Mouse (Mus musculus) right cerebral cortex, postnatal 36 days (tissue): ENCODE data around the gene Aak1.
"Not testable (repeated sequence)": the region's sequence is repeated elsewhere in the genome, so short reads cannot be mapped to it uniquely, and the experiment has no call there.

Experiments used
- DNase-seq, 2 experiments: peaks; one replicate each; pipeline ENCODE4 v3.0.0; 2022; ENCODE audit warnings: low spot score in 2 of 2, mixed read lengths in 1 of 2

Gene Aak1

DNA sequence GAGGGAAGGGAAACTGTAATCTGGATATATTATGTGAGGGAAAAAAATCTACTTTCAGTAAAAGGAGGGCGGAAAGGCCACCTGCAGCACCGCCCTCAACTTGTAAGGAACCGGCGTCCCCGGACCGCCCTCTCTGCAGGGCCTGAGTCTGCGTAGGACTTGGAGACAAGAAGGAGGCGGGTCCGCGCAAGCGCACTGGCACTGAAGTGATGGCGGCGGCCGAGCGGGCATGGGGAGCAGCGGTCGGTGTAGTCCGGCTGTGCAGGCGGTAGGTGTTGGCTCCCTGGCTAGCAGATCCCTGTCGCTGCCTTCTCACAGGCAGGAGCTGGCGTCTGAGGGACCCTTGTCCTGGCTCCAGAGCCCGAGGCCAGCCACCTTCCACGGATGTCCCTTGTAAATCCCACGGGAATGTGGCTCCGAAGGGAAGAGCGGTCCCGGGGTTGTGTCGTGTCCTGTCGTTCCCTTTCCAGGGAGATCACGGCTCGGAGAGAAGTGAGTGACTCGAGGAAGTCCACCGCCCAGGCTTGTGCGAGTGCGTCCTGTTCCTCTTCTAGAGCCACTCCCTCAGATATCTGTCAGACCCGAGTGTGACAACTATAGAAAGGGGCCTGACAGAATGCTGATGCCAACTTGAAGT is 160.5 kb downstream of the Aak1 start:
- peak; percentile 90 to 92 for DNase-seq

- DNase-seq, result no peak
Measured at GRCm38 (mm10) chr6:87016916-87017315, 167.6 kb downstream of the Aak1 start.

GRCm38 (mm10) chr6:87018874-87019273 is 169.6 kb downstream of the Aak1 start:
- DNase-seq, result no peak

DNA sequence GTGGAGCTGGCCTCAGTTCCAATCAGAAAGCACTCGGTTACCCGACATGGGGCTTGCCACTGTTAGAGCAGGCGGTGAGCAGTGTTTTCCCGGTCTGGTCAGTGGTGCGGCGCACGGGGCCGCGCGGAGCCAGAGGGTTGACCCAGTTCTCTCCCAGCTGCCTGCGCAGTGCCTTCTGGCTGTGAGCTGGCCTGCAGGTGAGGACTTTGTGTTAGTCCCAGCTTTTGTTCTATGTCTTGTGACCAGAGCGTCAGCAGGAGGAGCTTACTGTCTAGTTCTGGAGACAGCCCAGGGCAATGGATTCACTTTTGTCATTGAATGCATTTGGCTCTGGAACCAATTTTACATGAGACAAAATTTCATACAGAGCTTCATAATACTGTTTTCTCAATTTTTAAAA is 172.5 kb downstream of the Aak1 start:
- DNase-seq, result no peak

- no peak for DNase-seq
Measured at GRCm38 (mm10) chr6:87026980-87027379, 177.7 kb downstream of the Aak1 start.

GRCm38 (mm10) chr6:87028881-87029280 is 179.6 kb downstream of the Aak1 start:
- DNase-seq, result no peak

DNA sequence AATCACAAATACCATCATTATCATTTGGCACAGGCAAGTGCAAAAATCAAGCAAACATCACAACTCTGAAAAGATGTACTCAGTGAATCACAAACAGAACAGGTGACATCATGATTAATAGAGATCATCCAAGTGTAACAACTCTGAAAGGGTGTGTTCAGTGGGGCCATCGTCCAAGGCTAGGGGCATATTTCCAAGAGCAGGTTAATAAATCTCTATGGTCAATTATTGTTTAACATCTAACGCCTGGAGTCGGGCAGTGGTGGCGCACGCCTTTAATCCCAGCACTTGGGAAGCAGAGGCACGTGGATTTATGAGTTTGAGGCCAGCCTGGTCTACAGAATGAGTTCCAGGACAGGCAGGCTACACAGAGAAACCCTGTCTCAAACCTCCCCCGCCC is 182.0 kb downstream of the Aak1 start:
- not testable (repeated sequence) for DNase-seq

- no peak for DNase-seq
Measured at GRCm38 (mm10) chr6:87032401-87032800, 183.1 kb downstream of the Aak1 start.

DNA sequence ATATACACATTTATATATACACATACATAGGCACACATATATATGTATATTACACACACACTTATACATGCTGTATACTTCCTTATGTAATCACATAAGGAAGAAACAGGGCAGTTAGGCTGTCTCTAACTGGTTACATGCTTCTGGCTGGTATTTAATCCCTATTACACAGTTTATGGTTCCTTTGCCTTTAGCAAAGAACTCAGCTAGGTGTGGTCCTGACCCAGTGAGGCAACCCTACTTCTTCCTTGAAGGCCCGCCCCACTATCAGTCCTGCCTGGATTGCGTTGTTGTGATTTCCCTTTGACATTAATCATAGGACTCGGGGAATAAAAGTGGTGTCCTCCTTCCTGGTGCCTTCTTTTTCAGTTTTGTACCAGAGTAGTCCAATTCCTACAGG is 185.1 kb downstream of the Aak1 start:
- DNase-seq, result no peak

DNA sequence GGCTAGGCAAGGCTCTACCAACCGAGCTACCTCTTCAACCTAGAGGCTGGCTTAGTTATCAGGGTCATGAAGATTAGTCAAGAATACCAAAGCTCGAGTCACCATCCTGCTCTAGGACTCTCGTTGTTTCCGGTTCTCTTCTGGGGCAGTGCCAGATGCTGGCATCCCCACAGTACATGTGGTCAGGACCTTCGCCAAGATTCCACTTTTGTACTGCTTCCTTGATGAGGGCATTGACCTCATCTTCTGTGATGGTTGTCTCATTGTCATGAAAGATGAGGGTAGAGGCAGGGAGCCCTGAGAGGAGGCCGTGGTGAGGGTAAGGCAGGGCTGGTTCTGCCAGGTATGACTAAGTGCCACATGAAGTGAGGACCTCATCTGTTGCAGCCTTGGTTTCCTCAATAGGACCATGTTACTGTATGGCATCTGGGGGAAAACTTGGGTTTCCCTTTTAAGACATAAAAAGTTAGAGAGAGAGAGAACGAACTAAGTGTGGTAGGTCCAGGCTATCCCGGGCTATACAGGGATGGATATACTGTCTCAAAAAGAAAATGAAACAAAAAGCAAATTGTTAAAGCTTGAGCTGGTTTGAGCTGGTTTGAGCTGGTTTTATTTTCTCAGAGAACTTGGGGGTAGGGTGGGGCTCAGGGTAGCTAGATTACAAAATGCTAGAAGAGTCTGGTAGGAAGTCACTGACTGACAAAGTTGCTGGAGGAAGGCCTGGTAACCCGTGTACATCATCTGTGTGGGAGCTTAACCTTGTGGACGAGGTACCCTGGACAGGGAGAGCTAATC is 188.7 kb downstream of the Aak1 start:
- DNase-seq, result no peak

GRCm38 (mm10) chr6:87039161-87039560 is 189.8 kb downstream of the Aak1 start:
- DNase-seq, result no peak

DNA sequence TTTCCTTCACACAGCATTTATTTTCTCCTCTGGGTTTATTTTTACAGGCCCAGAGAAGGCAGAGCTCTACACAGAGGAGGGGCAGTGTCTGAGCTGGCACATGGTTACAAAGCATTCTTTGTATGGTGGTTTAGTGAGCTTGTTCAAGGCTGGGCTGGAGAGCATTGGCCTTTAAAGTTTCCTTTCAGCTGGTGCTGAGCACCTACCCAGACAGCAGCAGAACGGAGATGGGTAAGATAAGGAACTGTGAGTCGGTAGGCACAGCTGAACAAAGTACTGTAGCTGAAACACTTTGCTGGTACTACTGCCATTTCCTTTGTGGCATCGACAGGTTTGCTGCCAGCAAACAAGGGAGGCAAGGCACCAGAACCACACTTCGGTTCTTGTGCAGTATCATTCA is 191.7 kb downstream of the Aak1 start:
- no peak for DNase-seq

DNA sequence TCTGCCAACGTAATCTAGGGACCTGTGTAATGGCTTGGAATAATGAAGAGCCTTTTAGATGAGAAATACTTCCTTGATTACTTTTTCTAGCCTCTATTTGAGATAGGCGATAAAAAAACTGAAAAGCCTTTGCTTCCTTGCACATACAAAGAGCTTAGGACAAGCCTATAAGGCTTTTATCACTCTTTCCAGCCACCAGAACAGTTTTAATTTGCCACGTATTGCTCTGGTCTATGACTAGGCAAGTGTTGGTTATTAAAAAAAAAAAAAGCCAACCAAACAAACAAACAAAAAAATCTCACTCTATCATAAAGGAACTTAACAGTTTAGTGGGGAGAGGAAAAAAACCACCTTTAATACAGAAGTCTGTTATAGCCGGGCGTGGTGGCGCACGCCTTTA is 192.1 kb downstream of the Aak1 start:
- DNase-seq, result no peak

DNA sequence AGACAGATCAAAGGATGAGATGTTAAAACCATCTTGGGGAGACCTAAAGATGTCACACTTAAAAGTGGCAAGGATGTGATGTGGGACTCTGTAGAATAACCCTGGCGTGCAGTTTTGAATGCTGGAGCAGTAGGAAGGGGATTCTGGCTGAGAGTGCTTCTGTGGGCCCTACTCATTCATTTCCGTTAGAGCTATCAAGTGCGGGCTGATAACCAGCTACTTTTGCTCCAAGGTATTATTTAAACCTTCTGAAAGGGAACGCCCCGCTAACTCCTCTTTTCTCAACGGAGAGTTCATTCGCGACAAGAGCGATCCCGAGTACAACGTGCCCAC is 192.7 kb downstream of the Aak1 start:
- DNase-seq, result no peak

- DNase-seq, result peak; percentile 93 to 94
Measured at GRCm38 (mm10) chr6:87042337-87043130, 193.2 kb downstream of the Aak1 start, which contains the start of gene Gfpt1. Gene Gfpt1, plus strand, starts transcription at chr6:87042846.

DNA sequence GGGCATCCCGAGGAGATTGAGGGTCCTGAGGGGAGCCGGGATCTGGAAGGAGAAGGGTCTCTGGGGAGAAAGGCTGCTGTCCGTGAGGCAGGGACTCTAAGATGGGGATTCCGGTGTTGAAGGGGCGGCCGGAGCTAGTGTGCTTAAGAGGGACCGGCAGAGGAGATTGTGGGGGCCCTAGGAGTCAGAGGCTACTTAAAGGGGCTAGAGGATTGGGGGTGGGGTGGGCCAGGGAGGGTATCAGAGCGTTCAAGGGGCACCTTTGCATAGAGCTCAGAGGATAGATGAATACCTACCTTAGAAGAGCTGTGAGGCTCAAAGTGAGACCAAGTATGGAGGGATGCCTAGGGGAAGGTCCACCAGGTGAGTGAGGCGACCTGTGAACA is 193.8 kb downstream of the Aak1 start:
- DNase-seq, result no peak

DNA sequence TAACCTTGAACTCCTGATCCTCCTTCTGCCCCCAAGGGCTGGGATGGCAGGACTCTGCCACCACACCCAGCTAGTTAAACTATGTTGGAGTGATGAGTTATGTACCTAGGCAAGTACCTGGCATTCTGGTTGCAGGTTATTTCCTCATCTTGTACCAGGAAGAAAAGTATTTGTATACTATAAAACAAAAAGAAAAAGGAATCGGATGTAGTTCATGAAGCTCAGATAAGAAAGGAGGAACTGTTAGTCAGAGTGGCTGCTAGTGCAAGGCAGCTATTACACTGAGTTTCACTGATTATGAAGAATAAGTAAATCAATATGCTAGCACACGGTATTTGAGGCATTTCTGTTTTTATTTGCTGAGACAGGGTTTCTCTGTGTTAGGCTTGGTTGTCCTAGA is 195.6 kb downstream of the Aak1 start:
- DNase-seq, result no peak

- no peak for DNase-seq
Measured at GRCm38 (mm10) chr6:87045507-87045906, 196.2 kb downstream of the Aak1 start.

- not testable (repeated sequence) for DNase-seq
Measured at GRCm38 (mm10) chr6:87048712-87049111, 199.4 kb downstream of the Aak1 start.

- DNase-seq, result peak; percentile 22 to 44
Measured at GRCm38 (mm10) chr6:87051886-87052425, 202.6 kb downstream of the Aak1 start.
